Mouse (Mus musculus): ENCODE results near the gene Podnl1. TPM values are rescaled to one million over a fixed set of nuclear protein-coding genes. Genes with fewer than 3 reads are reported as not detected.

The Podnl1 gene
- total RNA-seq (2021) = not detected

DNA sequence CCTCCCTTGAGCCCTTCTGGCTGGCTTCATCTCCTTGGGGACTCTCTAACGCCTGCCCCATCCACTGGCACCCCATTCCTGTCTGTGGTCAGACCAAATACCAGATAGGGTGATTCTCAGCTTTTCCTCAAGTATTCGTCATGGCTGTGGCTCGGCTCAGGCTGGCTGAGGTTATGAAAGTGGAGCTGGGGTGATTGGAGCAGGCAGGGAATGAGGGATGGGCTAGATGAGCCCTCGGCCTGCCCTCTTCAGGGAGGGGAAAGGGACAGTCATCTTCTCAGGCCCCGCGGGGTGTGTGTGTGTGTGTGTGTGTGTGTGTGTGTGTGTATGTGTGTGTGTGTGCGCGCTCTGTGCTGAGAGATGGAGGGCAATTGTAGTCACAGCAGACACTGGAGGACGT is at the start of gene Podnl1:
Gene Podnl1, plus strand, starts transcription at position 334 of the 400 bp plus-strand sequence.
- no peak for DNase-seq

DNA sequence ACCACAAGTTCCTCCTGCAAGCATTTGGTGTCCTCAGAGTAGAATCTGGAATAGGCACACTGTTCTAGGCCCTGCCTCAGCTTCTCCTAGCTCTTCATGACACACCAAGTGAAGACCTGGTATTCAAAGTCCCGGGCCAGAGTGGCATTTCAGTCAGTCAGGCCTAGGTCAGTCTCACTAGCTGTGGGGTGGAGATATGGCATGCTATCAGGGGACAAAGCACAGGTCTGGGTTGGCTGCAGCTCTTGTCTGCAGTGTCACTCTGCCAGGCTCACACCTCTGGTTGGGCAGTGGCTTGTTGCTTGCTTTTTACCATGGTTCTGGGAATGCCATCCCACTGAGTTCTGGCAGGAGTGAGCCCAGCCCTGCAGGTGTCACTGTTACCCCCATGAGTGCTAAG is 49.4 kb upstream of the Podnl1 start:
- no peak for DNase-seq

GRCm38 (mm10) chr8:84076849-84077248 is 48.9 kb upstream of the Podnl1 start:
- DNase-seq = no peak

DNA sequence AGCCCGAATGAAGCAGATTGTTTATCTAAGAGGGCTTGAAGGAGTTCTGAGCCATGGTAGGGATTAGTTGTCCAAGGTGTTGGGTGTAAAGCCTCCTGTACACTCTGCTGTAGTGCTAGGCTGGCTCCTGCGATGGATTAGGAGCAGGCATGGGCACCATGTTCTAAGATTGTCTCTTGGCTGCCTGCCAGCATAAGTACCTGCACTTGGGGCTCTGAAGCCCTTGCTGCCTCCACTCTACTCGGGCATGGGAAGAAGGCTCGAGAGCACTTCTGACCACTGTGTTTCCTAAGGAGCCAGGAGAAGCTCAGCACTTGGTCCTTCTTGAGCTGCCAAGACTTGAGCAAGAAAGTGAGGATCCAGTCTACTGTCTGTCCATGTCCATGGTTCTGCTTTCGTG is 46.6 kb upstream of the Podnl1 start:
- no peak for DNase-seq

DNA sequence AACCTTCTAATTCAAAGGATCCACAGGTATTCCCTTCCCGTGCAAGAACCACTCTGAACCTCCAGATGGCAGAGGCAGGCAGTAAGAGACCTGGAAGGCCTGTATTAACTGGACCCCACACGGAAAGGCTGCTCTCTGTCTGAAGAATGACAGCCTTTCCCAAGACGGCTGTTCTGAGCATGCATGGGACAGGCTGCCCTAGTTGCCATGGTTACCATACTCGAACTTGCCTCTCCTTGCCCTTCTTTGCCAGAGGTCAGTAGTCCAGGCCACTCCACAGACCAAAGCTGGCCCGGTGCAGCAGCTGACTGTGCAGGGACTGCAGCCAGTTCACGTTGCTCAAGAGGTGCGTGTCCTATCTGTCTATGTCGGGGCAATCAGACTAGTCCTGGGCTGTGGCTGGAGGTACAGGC is 42.0 kb upstream of the Podnl1 start:
- no peak for DNase-seq

DNA sequence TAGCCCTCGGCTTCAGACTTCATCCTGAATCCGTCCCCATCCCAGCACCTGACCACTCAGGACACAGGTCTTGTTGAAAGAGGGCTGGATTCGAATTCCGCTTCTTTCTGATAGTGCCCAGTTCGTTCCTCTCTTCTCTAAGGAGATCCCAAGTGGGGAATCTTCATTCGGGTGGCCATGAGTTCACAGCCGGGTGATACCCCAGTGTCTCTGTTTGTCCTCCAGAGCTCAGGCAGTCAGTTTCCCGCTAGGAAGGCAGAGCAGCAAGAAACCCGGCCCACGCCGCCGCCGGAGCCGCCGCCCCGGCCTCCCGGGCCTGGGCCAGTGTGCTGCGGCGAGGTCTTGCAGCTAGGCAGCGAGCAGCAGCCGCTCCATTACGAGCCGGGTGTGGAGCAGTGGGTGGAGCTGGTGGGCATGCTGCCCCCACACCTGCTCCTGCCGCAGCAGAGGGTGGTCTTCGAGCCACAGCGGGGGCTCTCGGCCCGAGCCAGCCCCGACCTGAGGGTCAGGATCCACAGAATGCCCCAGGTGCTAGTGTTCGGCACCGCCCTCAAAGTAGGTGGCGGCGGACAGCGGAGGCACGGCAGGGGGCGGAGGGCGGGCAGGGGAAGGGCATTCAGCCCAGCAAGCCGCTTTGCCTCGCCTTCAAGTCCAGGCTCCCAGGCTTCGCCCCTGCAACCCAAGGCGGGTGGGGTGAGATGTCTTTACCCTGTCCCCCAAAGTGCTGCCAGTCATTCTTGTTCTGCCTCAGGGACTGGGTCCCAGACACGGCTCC is 41.3 kb upstream of the Podnl1 start:
- DNase-seq = no peak

GRCm38 (mm10) chr8:84087156-84087555 is 38.6 kb upstream of the Podnl1 start:
- DNase-seq = no peak

GRCm38 (mm10) chr8:84087821-84088220 is 38.0 kb upstream of the Podnl1 start:
- no peak for DNase-seq

GRCm38 (mm10) chr8:84089277-84089676 is 36.5 kb upstream of the Podnl1 start:
- no peak for DNase-seq

GRCm38 (mm10) chr8:84090585-84090984 is 35.2 kb upstream of the Podnl1 start:
- no peak for DNase-seq

DNA sequence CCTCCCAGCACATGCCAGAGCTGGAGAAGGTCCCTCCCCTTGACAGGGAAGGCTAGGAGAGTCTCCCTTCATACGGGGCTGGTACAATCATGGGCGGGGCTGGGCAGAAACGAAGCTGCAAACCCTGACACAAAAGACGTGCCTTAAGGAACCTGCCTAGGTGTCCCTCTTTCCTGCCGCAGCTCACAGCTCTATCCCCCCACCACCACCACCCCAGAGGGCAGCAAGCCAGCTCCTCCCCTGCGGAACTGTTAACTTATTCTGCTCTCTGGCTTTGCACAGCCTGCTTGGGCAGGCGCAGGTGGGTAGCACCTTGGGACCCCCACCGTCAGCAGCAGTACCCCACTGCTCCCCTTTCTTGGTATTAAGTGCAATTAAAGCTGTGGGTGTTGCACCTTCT is 29.7 kb upstream of the Podnl1 start:
- no peak for DNase-seq

- DNase-seq = no peak
Observed at GRCm38 (mm10) chr8:84098376-84098775, 27.4 kb upstream of the Podnl1 start.

DNA sequence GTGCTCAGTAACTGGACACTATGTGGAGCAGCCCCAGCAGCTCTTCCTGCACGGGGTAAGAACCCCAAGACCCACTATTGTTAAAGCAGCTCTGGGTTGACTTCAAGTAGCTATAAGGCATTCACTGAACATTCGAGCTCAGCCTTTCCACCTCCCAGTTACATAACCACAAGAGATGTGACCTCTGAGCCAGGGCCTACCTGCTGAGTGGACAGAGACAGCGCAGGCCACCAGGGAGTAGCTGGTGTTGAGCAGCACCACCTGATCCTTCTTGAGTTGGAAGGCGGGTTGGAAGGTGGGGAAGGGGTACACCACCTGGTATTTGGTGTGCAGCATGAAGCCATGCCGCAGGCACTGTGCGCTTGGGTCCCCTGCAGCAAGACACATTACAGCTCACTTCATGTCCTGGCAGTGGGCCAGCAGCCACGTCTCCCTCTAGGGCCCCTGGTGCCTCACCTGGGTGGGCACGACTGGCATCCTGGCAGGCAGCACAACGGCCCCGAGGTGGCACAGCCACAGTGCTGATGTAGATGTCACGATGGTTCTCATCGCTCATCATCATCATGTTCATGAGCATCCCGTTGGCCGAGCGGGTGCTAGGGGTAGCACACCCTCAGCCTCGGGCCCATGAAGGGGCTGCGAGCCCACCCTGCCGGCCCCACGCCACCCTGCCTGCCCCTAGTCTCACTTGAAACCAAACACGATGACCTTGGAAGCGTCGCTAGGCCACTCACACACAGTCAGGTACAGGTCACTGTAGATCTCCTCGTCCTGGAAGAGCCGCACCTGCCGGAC is 24.1 kb upstream of the Podnl1 start:
- DNase-seq = no peak

DNA sequence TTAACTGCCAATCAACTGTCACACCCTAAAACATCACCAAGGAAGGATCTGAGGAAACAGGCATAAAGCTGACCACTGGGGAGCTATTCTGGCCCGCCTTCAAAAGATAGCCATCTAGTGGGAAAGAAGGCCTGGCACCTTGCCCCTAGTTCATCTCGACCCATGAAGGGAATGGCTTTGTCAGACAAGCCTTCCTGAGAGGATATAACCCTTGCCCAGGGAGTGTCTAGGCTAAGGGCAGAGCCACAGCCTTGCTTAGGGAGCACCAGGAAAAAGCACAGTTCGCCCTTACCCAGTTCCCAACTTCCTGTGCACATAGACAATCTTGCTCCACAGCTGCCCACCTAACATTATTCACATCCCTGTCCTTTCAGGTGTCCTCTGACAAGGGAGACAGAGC is 22.2 kb upstream of the Podnl1 start:
- no peak for DNase-seq

GRCm38 (mm10) chr8:84104221-84104620 is 21.6 kb upstream of the Podnl1 start:
- peak; percentile 44 to 56 for DNase-seq

GRCm38 (mm10) chr8:84104697-84105609 is 20.8 kb upstream of the Podnl1 start, which contains the start of gene Dcaf15:
TSS of gene Dcaf15 (minus strand) at chr8:84104768.
- DNase-seq = peak; percentile 96 to 97

- no peak for DNase-seq
Observed at GRCm38 (mm10) chr8:84105676-84106075, 20.1 kb upstream of the Podnl1 start.

- DNase-seq = no peak
Observed at GRCm38 (mm10) chr8:84106216-84107040, 19.4 kb upstream of the Podnl1 start.

GRCm38 (mm10) chr8:84115646-84116045 is 10.1 kb upstream of the Podnl1 start:
- DNase-seq = no peak

DNA sequence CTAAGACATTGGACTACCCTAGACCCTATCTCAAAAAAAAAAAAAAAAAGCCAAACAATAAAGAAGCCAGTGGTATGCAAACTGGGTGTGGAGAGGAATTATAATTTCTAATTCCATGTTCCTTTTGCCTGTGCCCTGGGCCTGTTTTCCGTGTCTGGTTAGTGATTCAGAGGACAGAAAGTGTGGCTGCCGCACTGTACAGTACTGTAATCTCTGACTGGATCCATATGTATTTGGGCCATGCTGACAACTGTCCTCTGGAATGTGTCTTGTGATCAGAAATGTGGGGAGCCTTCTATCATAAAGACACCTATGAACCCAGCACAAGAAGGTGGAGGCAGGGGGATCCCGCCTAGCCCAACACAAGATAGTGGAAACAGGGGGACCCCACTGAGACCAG is 3.6 kb upstream of the Podnl1 start:
- DNase-seq = no peak

DNA sequence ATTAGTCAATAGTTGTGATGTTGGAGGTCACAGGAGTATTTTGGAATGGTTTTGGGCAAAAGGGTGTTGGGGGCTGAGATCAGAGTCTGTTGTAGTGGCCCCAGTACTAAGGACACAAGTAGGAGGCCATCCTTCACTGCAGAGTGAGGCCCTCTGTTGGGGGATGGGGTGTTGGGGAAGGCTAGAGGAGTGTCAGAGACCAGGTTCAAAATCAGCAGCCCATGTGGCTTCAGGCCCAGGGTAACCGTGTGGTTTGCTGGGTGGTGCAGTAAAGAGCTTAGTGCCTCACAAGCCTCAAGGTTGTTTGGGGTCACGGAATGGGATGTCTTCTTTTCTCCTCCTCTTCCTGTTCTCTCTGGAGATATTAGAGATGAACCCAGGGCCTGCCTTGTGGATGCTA is 953 bp downstream of the Podnl1 start:
- DNase-seq = no peak
